Mouse (Mus musculus): ENCODE data around the gene Slc17a7. TPM values are rescaled to one million over a fixed set of nuclear protein-coding genes. Genes with fewer than 3 reads are reported as not detected.

The Slc17a7 gene
- 0.05 and 0.06 TPM in 2 replicates for polyA plus RNA-seq (2012; rRNA removed)

GRCm38 (mm10) chr7:45163735-45164490 lies at the start of gene Slc17a7:
Gene Slc17a7 (plus strand): TSS chr7:45163949.
- peaks cover 21% of the 10 kb centered on the region for H3K27me3 ChIP-seq (ENCODE audit: control insufficient read depth, insufficient read depth, low read length)
- 5% methylated on average over 39 of the region's 41 CpGs for WGBS
- peaks cover 3% of the 10 kb centered on the region for H3K4me1 ChIP-seq (ENCODE audit: control insufficient read depth, insufficient read depth, insufficient read length)
- H3K4me3 ChIP-seq (ENCODE audit: extremely low read depth, insufficient read depth, insufficient read length) = no peak within 1 kb of the TSS
- no peak for TF ChIP-seq POLR2A (IDR thresholded peaks at IDR 0.05; ENCODE audit: low read depth, low read length)
- no peak for TF ChIP-seq CTCF (IDR thresholded peaks at IDR 0.05; ENCODE audit: extremely low read depth, insufficient read depth, insufficient read length, insufficient replicate concordance)
- no peak within 1 kb of the TSS for H3K27ac ChIP-seq (ENCODE audit: insufficient read depth, low read length)
- 0 out of 2 replicates have a peak, but pooled peaks cover 4% of the 10 kb centered on the region for H3K36me3 ChIP-seq (ENCODE audit: control insufficient read depth, insufficient read depth, low read length)
- DNase-seq (ENCODE audit: low read depth in 1 of 2, low spot score in 2 of 2) = no peak

- H3K4me3 ChIP-seq (ENCODE audit: extremely low read depth, insufficient read depth, insufficient read length) = peak overlapping the region; percentile 8; the same call in 1 of the 2 replicates
- H3K4me1 ChIP-seq (ENCODE audit: control insufficient read depth, insufficient read depth, insufficient read length) = peaks cover 28% of the 10 kb centered on the region; the same call in 1 of the 2 replicates
- H3K27ac ChIP-seq (ENCODE audit: insufficient read depth, low read length) = peak overlapping the region; percentile 69
- H3K27me3 ChIP-seq (ENCODE audit: control insufficient read depth, insufficient read depth, low read length) = no peaks in the 10 kb centered on the region
- H3K36me3 ChIP-seq (ENCODE audit: control insufficient read depth, insufficient read depth, low read length) = peaks cover 9% of the 10 kb centered on the region
- 32% methylated on average over 8 of the region's 8 CpGs for WGBS
- peak in 1 of 2 experiments; percentile 53 for DNase-seq (ENCODE audit: low read depth in 1 of 2, low spot score in 2 of 2)
- TF ChIP-seq CTCF (IDR thresholded peaks at IDR 0.05; ENCODE audit: extremely low read depth, insufficient read depth, insufficient read length, insufficient replicate concordance) (no peak), POLR2A (IDR thresholded peaks at IDR 0.05; ENCODE audit: low read depth, low read length) (no peak)
These were observed 46.2 kb upstream of the Slc17a7 start for GRCm38 (mm10) chr7:45117566-45117965.

GRCm38 (mm10) chr7:45118336-45118735 lies 45.4 kb upstream of the Slc17a7 start:
- H3K27me3 ChIP-seq (ENCODE audit: control insufficient read depth, insufficient read depth, low read length) = no peaks in the 10 kb centered on the region
- H3K27ac ChIP-seq (ENCODE audit: insufficient read depth, low read length) = peak overlapping the region; percentile 69
- no peak overlapping the region for H3K4me3 ChIP-seq (ENCODE audit: extremely low read depth, insufficient read depth, insufficient read length)
- H3K4me1 ChIP-seq (ENCODE audit: control insufficient read depth, insufficient read depth, insufficient read length) = peaks cover 28% of the 10 kb centered on the region; the same call in 1 of the 2 replicates
- DNase-seq (ENCODE audit: low read depth in 1 of 2, low spot score in 2 of 2) = no peak
- WGBS = 78% methylated on average over 6 of the region's 6 CpGs
- peaks cover 15% of the 10 kb centered on the region for H3K36me3 ChIP-seq (ENCODE audit: control insufficient read depth, insufficient read depth, low read length)
- TF ChIP-seq POLR2A (IDR thresholded peaks at IDR 0.05; ENCODE audit: low read depth, low read length) (no peak), CTCF (IDR thresholded peaks at IDR 0.05; ENCODE audit: extremely low read depth, insufficient read depth, insufficient read length, insufficient replicate concordance) (no peak)

- Histone ChIP-seq H3K27ac (ENCODE audit: insufficient read depth, low read length) (peak overlapping the region; percentile 96), H3K4me3 (ENCODE audit: extremely low read depth, insufficient read depth, insufficient read length) (peak overlapping the region; percentile 45), H3K27me3 (ENCODE audit: control insufficient read depth, insufficient read depth, low read length) (no peaks in the 10 kb centered on the region), H3K4me1 (ENCODE audit: control insufficient read depth, insufficient read depth, insufficient read length) (peaks cover 26% of the 10 kb centered on the region; the same call in 1 of the 2 replicates), H3K36me3 (ENCODE audit: control insufficient read depth, insufficient read depth, low read length) (peaks cover 16% of the 10 kb centered on the region)
- 66% methylated on average over 5 of the region's 5 CpGs for WGBS
- no peak for DNase-seq (ENCODE audit: low read depth in 1 of 2, low spot score in 2 of 2)
- TF ChIP-seq CTCF (IDR thresholded peaks at IDR 0.05; ENCODE audit: extremely low read depth, insufficient read depth, insufficient read length, insufficient replicate concordance) = no peak
- TF ChIP-seq POLR2A (IDR thresholded peaks at IDR 0.05; ENCODE audit: low read depth, low read length) = peak; percentile 3; the same call in 1 of the 2 replicates
These were observed 43.7 kb upstream of the Slc17a7 start for GRCm38 (mm10) chr7:45119780-45120709.

GRCm38 (mm10) chr7:45121404-45121803 lies 42.3 kb upstream of the Slc17a7 start:
- 7% methylated on average over 8 of the region's 8 CpGs for WGBS
- peak; percentile 71 to 91 for DNase-seq (ENCODE audit: low read depth in 1 of 2, low spot score in 2 of 2)
- Histone ChIP-seq H3K4me1 (ENCODE audit: control insufficient read depth, insufficient read depth, insufficient read length) (peaks cover 28% of the 10 kb centered on the region; the same call in 1 of the 2 replicates), H3K27me3 (ENCODE audit: control insufficient read depth, insufficient read depth, low read length) (no peaks in the 10 kb centered on the region), H3K27ac (ENCODE audit: insufficient read depth, low read length) (peak overlapping the region; percentile 96), H3K36me3 (ENCODE audit: control insufficient read depth, insufficient read depth, low read length) (peaks cover 26% of the 10 kb centered on the region), H3K4me3 (ENCODE audit: extremely low read depth, insufficient read depth, insufficient read length) (peak overlapping the region; percentile 57)
- no peak for TF ChIP-seq CTCF (IDR thresholded peaks at IDR 0.05; ENCODE audit: extremely low read depth, insufficient read depth, insufficient read length, insufficient replicate concordance)
- TF ChIP-seq POLR2A (IDR thresholded peaks at IDR 0.05; ENCODE audit: low read depth, low read length) = peak; percentile 99

- H3K4me1 ChIP-seq (ENCODE audit: control insufficient read depth, insufficient read depth, insufficient read length) = peaks cover 30% of the 10 kb centered on the region; the same call in 1 of the 2 replicates
- no peak for TF ChIP-seq POLR2A (IDR thresholded peaks at IDR 0.05; ENCODE audit: low read depth, low read length)
- no peak for TF ChIP-seq CTCF (IDR thresholded peaks at IDR 0.05; ENCODE audit: extremely low read depth, insufficient read depth, insufficient read length, insufficient replicate concordance)
- H3K36me3 ChIP-seq (ENCODE audit: control insufficient read depth, insufficient read depth, low read length) = peaks cover 32% of the 10 kb centered on the region
- peak overlapping the region; percentile 96 for H3K27ac ChIP-seq (ENCODE audit: insufficient read depth, low read length)
- H3K27me3 ChIP-seq (ENCODE audit: control insufficient read depth, insufficient read depth, low read length) = no peaks in the 10 kb centered on the region
- H3K4me3 ChIP-seq (ENCODE audit: extremely low read depth, insufficient read depth, insufficient read length) = peak overlapping the region; percentile 57
- no peak for DNase-seq (ENCODE audit: low read depth in 1 of 2, low spot score in 2 of 2)
These were observed 41.8 kb upstream of the Slc17a7 start for GRCm38 (mm10) chr7:45121966-45122365.

Data from spleen, adult 2 months (tissue).